Comparison of ENCODE assay signal across 22 mouse cellular contexts in genomic region chr15:96179511-96179910, GRCm38 (mm10).
DNase-seq lines count a peak whose midpoint lies in the region; ATAC-seq and TF ChIP-seq lines count a peak whose summit lies in the region.
"Had no signal": no experiment of that assay in that cellular context is flagged by ENCODE, and none has a peak within 500 bp of the region (broad histone marks: within the 10 kb centered on the region; RNA-seq: fewer than 3 reads in every experiment).

No protein-coding gene starts in this region.

- DNase-seq in MEL-GATA-1-ER (ENCODE audit: extremely low read depth, low read depth) (peak; percentile 43), R1 (ENCODE audit: low read depth, low spot score) (peak; percentile 99)
- no peak for DNase-seq in cerebellum, adult 8-10 months
- no peak for DNase-seq in right cerebral cortex, postnatal 10 days (ENCODE audit: low spot score in 2 of 2)
- DNase-seq: adrenal gland, postnatal 14 days; cerebellum, adult 11-12 months; cerebellum, adult 9-11 months; cerebellum, postnatal 36 days; gastrocnemius, adult 2 months; gastrocnemius, postnatal 25 days; heart, postnatal 4 days; kidney, adult 8-10 months had no signal

- H3K9ac ChIP-seq in ES-Bruce4 (ENCODE audit: low read depth, poor library complexity, severe bottlenecking): peak overlapping the region; percentile 69
- H3K9ac ChIP-seq: embryonic facial prominence, embryonic 13.5 days; forebrain, embryonic 13.5 days; heart, embryonic 13.5 days; hindbrain, embryonic 13.5 days had no signal

- H3K4me3 ChIP-seq in ES-Bruce4 (ENCODE audit: low read depth, low read length) (peak overlapping the region; percentile 98; the same call in 1 of the 2 replicates), myocyte (peak overlapping the region; percentile 6)
- H3K4me3 ChIP-seq: embryonic facial prominence, embryonic 13.5 days; forebrain, embryonic 13.5 days; gastrocnemius, adult 2 months; heart, embryonic 13.5 days; hindbrain, embryonic 13.5 days had no signal

- no peak for ATAC-seq in erythroblast, adult 5-6 weeks (replicated peaks; ENCODE audit: low FRiP score, poor library complexity, severe bottlenecking)
- no peak for ATAC-seq in inflammation-experienced regulatory T-cells, adult 6 months
- ATAC-seq: intestine, postnatal 0 days; Patski had no signal

- H3K4me2 ChIP-seq in myocyte (ENCODE audit: low read depth): peak overlapping the region; percentile 82
- H3K4me2 ChIP-seq: embryonic facial prominence, embryonic 13.5 days; forebrain, embryonic 13.5 days; heart, embryonic 13.5 days; hindbrain, embryonic 13.5 days had no signal

- no peaks in the 10 kb centered on the region for H3K79me2 ChIP-seq in myocyte (ENCODE audit: control insufficient read depth, insufficient read depth)

- TF ChIP-seq POLR2A in ES-Bruce4 (IDR thresholded peaks at IDR 0.05; ENCODE audit: insufficient read depth, low read length) (no peak), myocyte (IDR thresholded peaks at IDR 0.05; ENCODE audit: insufficient read length, low read depth) (no peak)

- no peaks in the 10 kb centered on the region for H3K9me3 ChIP-seq in ES-Bruce4 (replicated peaks; ENCODE audit: control insufficient read depth, insufficient read depth, low read length, poor library complexity, severe bottlenecking)
- H3K9me3 ChIP-seq: embryonic facial prominence, embryonic 13.5 days; forebrain, embryonic 13.5 days; heart, embryonic 13.5 days; hindbrain, embryonic 13.5 days had no signal

- H3ac ChIP-seq in myocyte (ENCODE audit: control insufficient read depth, insufficient read length): no peak overlapping the region

- no peak for TF ChIP-seq CTCF in ES-Bruce4 (IDR thresholded peaks at IDR 0.05; ENCODE audit: low read depth, low read length)

- peak overlapping the region; percentile 83 for H3K27ac ChIP-seq in ES-Bruce4 (ENCODE audit: insufficient read depth, low read length)
- H3K27ac ChIP-seq: embryonic facial prominence, embryonic 13.5 days; forebrain, embryonic 13.5 days; gastrocnemius, adult 2 months; heart, embryonic 13.5 days; hindbrain, embryonic 13.5 days had no signal

- no peaks in the 10 kb centered on the region for H3K27me3 ChIP-seq in ES-Bruce4 (ENCODE audit: control insufficient read depth, insufficient read depth, low read length, poor library complexity, severe bottlenecking)
- no peaks in the 10 kb centered on the region for H3K27me3 ChIP-seq in myocyte (ENCODE audit: control insufficient read depth, insufficient read depth, insufficient read length)
- H3K27me3 ChIP-seq: embryonic facial prominence, embryonic 13.5 days; forebrain, embryonic 13.5 days; heart, embryonic 13.5 days; hindbrain, embryonic 13.5 days; Patski had no signal

- H3K36me3 ChIP-seq in ES-Bruce4 (ENCODE audit: control insufficient read depth, insufficient read depth, low read length, poor library complexity, severe bottlenecking): no peaks in the 10 kb centered on the region
- H3K36me3 ChIP-seq in myocyte (ENCODE audit: control insufficient read depth, insufficient read depth): no peaks in the 10 kb centered on the region
- H3K36me3 ChIP-seq: embryonic facial prominence, embryonic 13.5 days; heart, embryonic 13.5 days; hindbrain, embryonic 13.5 days had no signal

- peak; percentile 72; the same call in 1 of the 2 replicates for TF ChIP-seq EP300 in ES-Bruce4 (IDR thresholded peaks at IDR 0.05; ENCODE audit: insufficient read depth, low read depth, low read length)

- H3K4me1 ChIP-seq in ES-Bruce4 (ENCODE audit: control insufficient read depth, insufficient read depth, low read length): peaks cover 9% of the 10 kb centered on the region
- H3K4me1 ChIP-seq: hindbrain, embryonic 13.5 days had no signal

TF ChIP-seq in myocyte, 11 proteins besides CTCF, POLR2A, EP300 and RAD21:
- no peak for TF ChIP-seq CEBPB (IDR thresholded peaks at IDR 0.05; ENCODE audit: insufficient read depth, poor library complexity, severe bottlenecking)

Comparison
In these comparisons a context has a peak if more than half of its experiments do, and no peak if none do; other contexts are left out.
1. DNase-seq: peak in MEL-GATA-1-ER (single experiment) and R1 (single experiment); none in cerebellum, adult 8-10 months (single experiment) and right cerebral cortex, postnatal 10 days (0 of 2).